Mouse (Mus musculus): ENCODE results near the gene Gm17727.
"Not testable (repeated sequence)": the region's sequence is repeated elsewhere in the genome, so short reads cannot be mapped to it uniquely, and the experiment has no call there.

Gene Gm17727

GRCm38 (mm10) chr9:35778009-35778408, at the start of gene Gm17727:
Gene Gm17727 (minus strand): TSS chr9:35778109.
- DNase-seq (ENCODE audit: extremely low read depth, insufficient read length, low spot score) = no peak

GRCm38 (mm10) chr9:35817881-35818280, 40.0 kb upstream of the Gm17727 start:
- DNase-seq (ENCODE audit: extremely low read depth, insufficient read length, low spot score) = not testable (repeated sequence)

- no peak for DNase-seq (ENCODE audit: extremely low read depth, insufficient read length, low spot score)
Observed at GRCm38 (mm10) chr9:35798146-35798545, 20.2 kb upstream of the Gm17727 start.

- no peak for DNase-seq (ENCODE audit: extremely low read depth, insufficient read length, low spot score)
Observed at GRCm38 (mm10) chr9:35790001-35790400, 12.1 kb upstream of the Gm17727 start, which contains the start of the genes Gm27235 and D730048I06Rik. Gene Gm27235 (minus strand): TSS chr9:35790101. Gene D730048I06Rik (minus strand): TSS chr9:35790112.

- no peak for DNase-seq (ENCODE audit: extremely low read depth, insufficient read length, low spot score)
Observed at GRCm38 (mm10) chr9:35756843-35757242, 21.1 kb downstream of the Gm17727 start.

- no peak for DNase-seq (ENCODE audit: extremely low read depth, insufficient read length, low spot score)
Observed at GRCm38 (mm10) chr9:35740749-35741148, 37.2 kb downstream of the Gm17727 start, which contains the start of gene Gm17677. Gene Gm17677 (plus strand): TSS chr9:35741049.
